Mouse (Mus musculus): ENCODE results near the gene Spo11.

DNA sequence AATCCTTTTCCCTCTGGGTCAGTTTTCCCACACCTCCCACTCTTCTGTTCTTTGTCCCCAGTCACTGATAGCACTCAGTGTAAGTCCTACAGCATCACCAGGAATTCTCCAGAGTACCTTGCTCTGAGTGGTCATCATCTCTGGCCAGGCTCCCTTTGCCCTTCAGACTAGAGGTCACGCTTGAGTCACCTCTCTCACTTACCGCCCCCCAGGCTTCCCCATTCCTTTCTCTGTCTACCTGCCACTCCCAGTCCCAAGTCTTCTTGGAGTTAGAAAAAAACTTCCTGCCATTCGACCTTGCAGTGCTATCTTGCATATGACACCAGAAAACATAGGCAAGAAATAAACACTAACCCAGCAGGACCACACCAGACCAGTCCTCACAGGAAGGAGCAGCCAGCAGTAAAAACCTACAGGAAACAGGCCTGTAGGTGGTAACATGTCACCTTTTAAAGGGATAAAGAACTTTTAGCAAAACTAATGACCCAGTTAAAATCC, 32.8 kb downstream of the Spo11 start:
- TF ChIP-seq GATA1 (IDR thresholded peaks at IDR 0.05; ENCODE audit: borderline replicate concordance, low read length) (no peak), FLI1 (IDR thresholded peaks at IDR 0.05; ENCODE audit: low read length) (no peak)
